Mouse (Mus musculus) testis, adult 2 months (tissue): Measurements from ENCODE around the gene Nacad.

Source experiments
- CTCF ChIP-seq: fragments of 200-500 bp; IDR thresholded peaks from 2 replicates; pipeline ENCODE4 v1.5.1; 2012; ENCODE audit warnings: low read depth, mild to moderate bottlenecking, inconsistent platforms, low read length, moderate library complexity; ENCODE audit not compliant: control insufficient read depth, insufficient read depth, insufficient replicate concordance
- POLR2A ChIP-seq: fragments of 200-500 bp; IDR thresholded peaks from 2 replicates; pipeline ENCODE4 v1.6.1; 2012; ENCODE audit warnings: low read depth, mild to moderate bottlenecking, inconsistent platforms, low read length, moderate library complexity; ENCODE audit not compliant: control insufficient read depth

GRCm38 (mm10) chr11:6615250-6616205 lies 9.7 kb upstream of the Nacad start:
- TF ChIP-seq POLR2A: no peak
- TF ChIP-seq CTCF: no peak
